Mouse (Mus musculus) layer of hippocampus, postnatal 10 days (tissue): ENCODE measurements around the gene Rplp0. TPM values are rescaled to one million over a fixed set of nuclear protein-coding genes. Genes with fewer than 3 reads are reported as not detected.

Experiments
- DNase-seq, 2 experiments: peaks; one replicate each; pipeline ENCODE4 v3.0.0; 2021; ENCODE audit warnings: low spot score in 2 of 2
- total RNA-seq, 2 experiments: library from RNA; stranded (reverse); gene quantifications; 2 replicates each; pipeline ENCODE4 v1.2.3; 2021

Gene Rplp0
- total RNA-seq, 2 experiments from 2014 or later: 458 to 467 TPM

GRCm38 (mm10) chr5:115526456-115527202 is 32.6 kb upstream of the Rplp0 start:
- no peak for DNase-seq

- no peak for DNase-seq
Observed at GRCm38 (mm10) chr5:115528128-115528527, 31.1 kb upstream of the Rplp0 start.

GRCm38 (mm10) chr5:115529364-115529741 is 29.9 kb upstream of the Rplp0 start:
- no peak for DNase-seq

GRCm38 (mm10) chr5:115529742-115530446 is 29.4 kb upstream of the Rplp0 start:
- DNase-seq: no peak

GRCm38 (mm10) chr5:115530447-115530809 is 28.8 kb upstream of the Rplp0 start:
- no peak for DNase-seq

- peak; percentile 62 to 73 for DNase-seq
Observed at GRCm38 (mm10) chr5:115531671-115532270, 27.5 kb upstream of the Rplp0 start.

- DNase-seq: no peak
Observed at GRCm38 (mm10) chr5:115534290-115534731, 25.0 kb upstream of the Rplp0 start.

- no peak for DNase-seq
Observed at GRCm38 (mm10) chr5:115534856-115535255, 24.4 kb upstream of the Rplp0 start.

- no peak for DNase-seq
Observed at GRCm38 (mm10) chr5:115535635-115536034, 23.6 kb upstream of the Rplp0 start.

- DNase-seq: no peak
Observed at GRCm38 (mm10) chr5:115538017-115538692, 21.1 kb upstream of the Rplp0 start.

GRCm38 (mm10) chr5:115538693-115539043 is 20.6 kb upstream of the Rplp0 start:
- DNase-seq: peak; percentile 94 to 97

GRCm38 (mm10) chr5:115542635-115543384 is 16.5 kb upstream of the Rplp0 start:
- no peak for DNase-seq

GRCm38 (mm10) chr5:115543509-115544253 is 15.6 kb upstream of the Rplp0 start:
- peak; percentile 69 to 77 for DNase-seq

- no peak for DNase-seq
Observed at GRCm38 (mm10) chr5:115544655-115545185, 14.5 kb upstream of the Rplp0 start.

- no peak for DNase-seq
Observed at GRCm38 (mm10) chr5:115545636-115546035, 13.6 kb upstream of the Rplp0 start.

GRCm38 (mm10) chr5:115546536-115546935 is 12.7 kb upstream of the Rplp0 start:
- DNase-seq: no peak

GRCm38 (mm10) chr5:115547014-115547413 is 12.3 kb upstream of the Rplp0 start:
- DNase-seq: no peak

GRCm38 (mm10) chr5:115547421-115547820 is 11.8 kb upstream of the Rplp0 start:
- no peak for DNase-seq

GRCm38 (mm10) chr5:115548501-115549285 is 10.6 kb upstream of the Rplp0 start:
- DNase-seq: no peak
